Mouse (Mus musculus) lung, embryonic 16.5 days (tissue): ENCODE results near the gene Myl3. TPM values are rescaled to one million over a fixed set of nuclear protein-coding genes. Genes with fewer than 3 reads are reported as not detected.
A peak's percentile ranks its signal among the peaks of the same experiment; 100 is the strongest.

Source experiments
- ATAC-seq: fragments of 200-750 bp; cut with Nextera tagmentation; 2 replicates; pipeline ENCODE4 v1.8.0; 2017; ENCODE audit warnings: low read depth, mild to moderate bottlenecking, moderate library complexity
- H3K27ac ChIP-seq: fragments of 300-500 bp; sonication (generic); 2 replicates; pipeline ENCODE4 v1.5.1; 2014; ENCODE audit warnings: mild to moderate bottlenecking, control low read depth, low read length
- H3K27me3 ChIP-seq: fragments of 300-500 bp; sonication (generic); 2 replicates; pipeline ENCODE4 v1.6.1; 2014; ENCODE audit warnings: low read depth, low read length, mixed read lengths; ENCODE audit not compliant: control insufficient read depth, insufficient read depth
- H3K36me3 ChIP-seq: fragments of 300-500 bp; sonication (generic); 2 replicates; pipeline ENCODE4 v1.6.1; 2014; ENCODE audit warnings: low read length; ENCODE audit not compliant: control insufficient read depth, insufficient read depth
- H3K4me1 ChIP-seq: fragments of 300-500 bp; sonication (generic); replicated peaks from 2 replicates; pipeline ENCODE4 v1.6.1; 2014; ENCODE audit warnings: low read length, mixed read lengths; ENCODE audit not compliant: control insufficient read depth, insufficient read depth
- H3K4me2 ChIP-seq: fragments of 300-500 bp; sonication (generic); 2 replicates; pipeline ENCODE4 v1.6.1; 2014; ENCODE audit warnings: low read depth, low read length, control low read depth
- H3K4me3 ChIP-seq: fragments of 300-500 bp; sonication (generic); 2 replicates; pipeline ENCODE4 v1.5.1; 2014; ENCODE audit warnings: mild to moderate bottlenecking, low read length, control low read depth
- H3K9ac ChIP-seq: fragments of 300-500 bp; sonication (generic); 2 replicates; pipeline ENCODE4 v1.6.1; 2014; ENCODE audit warnings: low read length, control low read depth
- H3K9me3 ChIP-seq: fragments of 300-500 bp; sonication (generic); 2 replicates; pipeline ENCODE4 v1.6.1; 2016; ENCODE audit warnings: low read length; ENCODE audit not compliant: control insufficient read depth
- WGBS: fragments of 180-500 bp; shearing (Covaris S2); extraction: QIAGEN DNeasy Blood & Tissue Kit; methylation state at CpG from one replicate; pipeline ENCODE4 v1.1.7; 2014; 5-methylcytosine and 5-hydroxymethylcytosine counted together
- polyA plus RNA-seq: library from polyadenylated mRNA; unstranded; fragments of >200 nt; fragmentation: Nextera tagmentation; extraction: Ambion mirVana; gene quantifications from 2 replicates; pipeline ENCODE4 v1.2.1, GENCODE M21; 2015

The Myl3 gene
- polyA plus RNA-seq, 1 experiment from 2014 or later = 10.6 TPM

- Histone ChIP-seq H3K4me1 (peaks cover 2% of the 10 kb centered on the region; the same call in 1 of the 2 replicates), H3K9me3 (no peaks in the 10 kb centered on the region), H3K4me2 (peak overlapping the region; percentile 40), H3K4me3 (peak overlapping the region; percentile 34), H3K36me3 (peaks cover 9% of the 10 kb centered on the region), H3K27me3 (no peaks in the 10 kb centered on the region), H3K9ac (peak overlapping the region; percentile 56), H3K27ac (0 out of 2 replicates have a peak overlapping the region, but pooled peaks have one; percentile 12)
- peak; percentile 89 for ATAC-seq
- 25% methylated on average over 5 of the region's 5 CpGs for WGBS
These were observed 31.9 kb upstream of the Myl3 start for GRCm38 (mm10) chr9:110709640-110710258.

DNA sequence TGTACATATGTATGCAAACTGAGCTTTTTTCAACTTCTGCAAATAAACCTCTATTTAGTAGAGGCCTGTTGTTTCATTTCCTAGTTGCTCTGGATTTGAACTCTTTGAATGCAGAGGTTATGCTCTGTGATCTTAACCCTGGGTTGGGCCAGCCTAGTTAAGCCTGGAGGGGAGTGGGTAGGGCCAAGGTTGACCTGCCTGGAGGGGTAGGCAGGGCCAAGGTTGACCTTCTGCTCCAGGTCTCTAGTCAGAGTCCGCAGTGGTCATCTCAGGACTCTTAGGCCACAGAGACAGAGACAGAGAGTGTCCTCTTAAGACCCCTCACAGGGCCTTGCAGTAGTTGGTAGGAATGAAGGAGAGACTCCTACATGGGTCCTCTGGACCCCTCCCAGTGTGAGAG, 30.1 kb upstream of the Myl3 start:
- WGBS = 89% methylated on average over 1 of the region's 1 CpGs
- Histone ChIP-seq H3K9ac (no peak overlapping the region), H3K27ac (no peak overlapping the region), H3K4me3 (no peak overlapping the region), H3K36me3 (peaks cover 13% of the 10 kb centered on the region), H3K9me3 (no peaks in the 10 kb centered on the region), H3K27me3 (no peaks in the 10 kb centered on the region), H3K4me1 (peaks cover 2% of the 10 kb centered on the region; the same call in 1 of the 2 replicates), H3K4me2 (no peak overlapping the region)
- ATAC-seq = no peak

DNA sequence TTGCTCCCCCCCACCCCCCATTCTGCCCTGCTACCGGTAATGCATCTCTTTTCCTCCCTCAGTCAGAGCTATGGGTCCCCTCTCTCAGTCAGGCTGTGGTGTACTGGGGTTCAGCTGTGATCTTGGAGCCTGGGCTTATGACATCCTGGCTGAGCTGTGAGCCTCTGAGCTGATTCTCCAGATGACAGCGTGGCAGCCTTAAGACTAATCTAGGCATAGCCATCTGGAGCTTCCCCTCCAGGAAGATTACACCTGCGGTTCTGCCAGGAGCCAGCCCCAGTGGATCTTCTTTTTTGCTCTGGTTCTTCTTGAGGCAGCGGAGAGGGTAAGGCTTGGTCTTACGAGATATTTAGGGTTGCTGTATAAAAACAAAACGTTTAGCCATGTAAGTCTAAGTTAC, 29.7 kb upstream of the Myl3 start:
- Histone ChIP-seq H3K9ac (no peak overlapping the region), H3K27ac (no peak overlapping the region), H3K9me3 (no peaks in the 10 kb centered on the region), H3K36me3 (peaks cover 13% of the 10 kb centered on the region), H3K4me2 (no peak overlapping the region), H3K4me1 (peaks cover 2% of the 10 kb centered on the region; the same call in 1 of the 2 replicates), H3K27me3 (no peaks in the 10 kb centered on the region), H3K4me3 (no peak overlapping the region)
- WGBS = 89% methylated on average over 6 of the region's 6 CpGs
- no peak for ATAC-seq

GRCm38 (mm10) chr9:110712545-110712944, 29.1 kb upstream of the Myl3 start:
- Histone ChIP-seq H3K27ac (no peak overlapping the region), H3K4me3 (no peak overlapping the region), H3K4me1 (peaks cover 2% of the 10 kb centered on the region; the same call in 1 of the 2 replicates), H3K27me3 (no peaks in the 10 kb centered on the region), H3K9me3 (no peaks in the 10 kb centered on the region), H3K4me2 (no peak overlapping the region), H3K9ac (no peak overlapping the region), H3K36me3 (peaks cover 13% of the 10 kb centered on the region)
- ATAC-seq = no peak
- 83% methylated on average over 4 of the region's 4 CpGs for WGBS

GRCm38 (mm10) chr9:110713389-110713788, 28.3 kb upstream of the Myl3 start:
- ATAC-seq = no peak

GRCm38 (mm10) chr9:110715426-110715825, 26.2 kb upstream of the Myl3 start:
- H3K36me3 ChIP-seq = peaks cover 13% of the 10 kb centered on the region
- no peaks in the 10 kb centered on the region for H3K4me1 ChIP-seq
- 42% methylated on average over 1 of the region's 1 CpGs for WGBS
- no peak for ATAC-seq
- H3K4me2 ChIP-seq = no peak overlapping the region
- no peak overlapping the region for H3K27ac ChIP-seq
- H3K9ac ChIP-seq = no peak overlapping the region
- H3K9me3 ChIP-seq = no peaks in the 10 kb centered on the region
- no peaks in the 10 kb centered on the region for H3K27me3 ChIP-seq
- no peak overlapping the region for H3K4me3 ChIP-seq

More at GRCm38 (mm10) chr9:110713389-110713788, 28.3 kb upstream of the Myl3 start:
- H3K9me3 ChIP-seq = no peaks in the 10 kb centered on the region
- H3K27ac ChIP-seq = no peak overlapping the region
- no peaks in the 10 kb centered on the region for H3K27me3 ChIP-seq
- no peak overlapping the region for H3K4me3 ChIP-seq
- peaks cover 2% of the 10 kb centered on the region; the same call in 1 of the 2 replicates for H3K4me1 ChIP-seq
- no peak overlapping the region for H3K9ac ChIP-seq
- peaks cover 13% of the 10 kb centered on the region for H3K36me3 ChIP-seq
- no peak overlapping the region for H3K4me2 ChIP-seq
- WGBS = 48% methylated on average over 1 of the region's 1 CpGs

GRCm38 (mm10) chr9:110716775-110717174, 24.9 kb upstream of the Myl3 start:
- H3K9ac ChIP-seq = no peak overlapping the region
- H3K4me3 ChIP-seq = no peak overlapping the region
- peak; percentile 62 for ATAC-seq
- H3K4me2 ChIP-seq = no peak overlapping the region
- peaks cover 9% of the 10 kb centered on the region for H3K36me3 ChIP-seq
- 27% methylated on average over 4 of the region's 4 CpGs for WGBS
- no peaks in the 10 kb centered on the region for H3K4me1 ChIP-seq
- no peak overlapping the region for H3K27ac ChIP-seq
- H3K9me3 ChIP-seq = no peaks in the 10 kb centered on the region
- no peaks in the 10 kb centered on the region for H3K27me3 ChIP-seq

DNA sequence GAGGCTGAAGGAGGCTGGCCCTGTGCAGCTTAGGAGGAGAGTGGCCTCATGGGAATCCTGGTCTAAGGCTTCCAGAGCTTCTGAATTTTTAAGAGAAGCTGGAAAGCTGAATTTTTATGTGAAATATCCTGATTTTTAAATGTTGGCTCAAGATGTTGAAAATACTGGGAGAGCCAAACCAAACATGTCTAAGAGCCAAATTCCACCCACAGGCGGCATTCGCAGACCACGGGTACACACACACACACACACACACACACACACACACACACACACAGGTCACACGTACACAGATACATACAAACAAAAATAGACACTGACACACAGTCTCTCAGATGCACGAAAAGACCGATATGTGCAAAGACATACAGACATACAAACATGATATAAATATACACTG, 23.6 kb upstream of the Myl3 start:
- Histone ChIP-seq H3K27me3 (no peaks in the 10 kb centered on the region), H3K4me3 (no peak overlapping the region), H3K9me3 (no peaks in the 10 kb centered on the region), H3K4me1 (no peaks in the 10 kb centered on the region), H3K36me3 (peaks cover 8% of the 10 kb centered on the region; the same call in 1 of the 2 replicates), H3K4me2 (no peak overlapping the region), H3K9ac (no peak overlapping the region), H3K27ac (no peak overlapping the region)
- no peak for ATAC-seq
- 76% methylated on average over 6 of the region's 6 CpGs for WGBS

- Histone ChIP-seq H3K4me3 (no peak overlapping the region), H3K36me3 (0 out of 2 replicates have a peak, but pooled peaks cover 7% of the 10 kb centered on the region), H3K4me1 (no peaks in the 10 kb centered on the region), H3K4me2 (no peak overlapping the region), H3K27ac (no peak overlapping the region), H3K9me3 (no peaks in the 10 kb centered on the region), H3K9ac (no peak overlapping the region), H3K27me3 (no peaks in the 10 kb centered on the region)
- WGBS = 69% methylated on average over 3 of the region's 3 CpGs
- ATAC-seq = no peak
These were observed 22.9 kb upstream of the Myl3 start for GRCm38 (mm10) chr9:110718810-110719209.
